Mouse (Mus musculus) G1E (cell line): ENCODE measurements around the gene Dusp15.

Experiments
- CTCF ChIP-seq: IDR thresholded peaks from 2 replicates; pipeline ENCODE4 v1.5.1; 2012; ENCODE audit warnings: low read depth, low read length, inconsistent platforms, mixed read lengths
- GATA1 ChIP-seq: IDR thresholded peaks from 2 replicates; pipeline ENCODE4 v1.6.1; 2012; ENCODE audit warnings: borderline replicate concordance, low read length, inconsistent platforms, mixed read lengths
- GATA2 ChIP-seq: IDR thresholded peaks from 2 replicates; pipeline ENCODE4 v1.6.1; 2012; ENCODE audit warnings: low read depth, low read length, inconsistent platforms, borderline replicate concordance
- POLR2AphosphoS5 ChIP-seq: IDR thresholded peaks from 2 replicates; pipeline ENCODE4 v1.6.1; 2012; ENCODE audit warnings: low read depth, low read length, inconsistent platforms; ENCODE audit not compliant: insufficient replicate concordance
- TAL1 ChIP-seq: conservative IDR thresholded peaks from 2 replicates; pipeline ENCODE4 v1.6.1; 2012; ENCODE audit warnings: low read depth, low read length, inconsistent platforms, mixed read lengths

GRCm38 (mm10) chr2:152914310-152915120 lies 37.0 kb downstream of the Dusp15 start:
- peak; percentile 79 for TF ChIP-seq CTCF
- no peak for TF ChIP-seq TAL1
- no peak for TF ChIP-seq GATA1
- no peak for TF ChIP-seq POLR2AphosphoS5
- TF ChIP-seq GATA2: no peak
